Mouse (Mus musculus): ENCODE results near the gene Hist1h2ae.
"Not testable (repeated sequence)": the region's sequence is repeated elsewhere in the genome, so short reads cannot be mapped to it uniquely, and the experiment has no call there.

Hist1h2ae gene

GRCm38 (mm10) chr13:23562699-23563462 is 8.1 kb downstream of the Hist1h2ae start:
- no peak for DNase-seq (ENCODE audit: low read depth, low spot score)

- DNase-seq (ENCODE audit: low read depth, low spot score), result not testable (repeated sequence)
Observed at GRCm38 (mm10) chr13:23561883-23562659, 8.9 kb downstream of the Hist1h2ae start, which contains the start of gene Hist1h3e. Gene Hist1h3e (minus strand): TSS chr13:23562369.

- not testable (repeated sequence) for DNase-seq (ENCODE audit: low read depth, low spot score)
Observed at GRCm38 (mm10) chr13:23561531-23561882, 9.5 kb downstream of the Hist1h2ae start.

- not testable (repeated sequence) for DNase-seq (ENCODE audit: low read depth, low spot score)
Observed at GRCm38 (mm10) chr13:23560699-23561098, 10.3 kb downstream of the Hist1h2ae start.

- no peak for DNase-seq (ENCODE audit: low read depth, low spot score)
Observed at GRCm38 (mm10) chr13:23556906-23557305, 14.1 kb downstream of the Hist1h2ae start.

GRCm38 (mm10) chr13:23555839-23556416 is 15.1 kb downstream of the Hist1h2ae start:
- no peak for DNase-seq (ENCODE audit: low read depth, low spot score)

- DNase-seq (ENCODE audit: low read depth, low spot score), result no peak
Observed at GRCm38 (mm10) chr13:23554925-23555838, 15.8 kb downstream of the Hist1h2ae start.

- DNase-seq (ENCODE audit: low read depth, low spot score), result no peak
Observed at GRCm38 (mm10) chr13:23554393-23554792, 16.6 kb downstream of the Hist1h2ae start.

GRCm38 (mm10) chr13:23552962-23553361 is 18.1 kb downstream of the Hist1h2ae start, which contains the start of gene Hist1h1d:
Gene Hist1h1d (plus strand): TSS chr13:23553262.
- DNase-seq (ENCODE audit: low read depth, low spot score), result no peak

GRCm38 (mm10) chr13:23551931-23552914 is 18.8 kb downstream of the Hist1h2ae start:
- no peak for DNase-seq (ENCODE audit: low read depth, low spot score)

GRCm38 (mm10) chr13:23551146-23551834 is 19.7 kb downstream of the Hist1h2ae start, which contains the start of gene Hist1h4f:
Gene Hist1h4f (minus strand): TSS chr13:23551648.
- DNase-seq (ENCODE audit: low read depth, low spot score), result not testable (repeated sequence)

GRCm38 (mm10) chr13:23550761-23551145 is 20.3 kb downstream of the Hist1h2ae start:
- no peak for DNase-seq (ENCODE audit: low read depth, low spot score)

- DNase-seq (ENCODE audit: low read depth, low spot score), result no peak
Observed at GRCm38 (mm10) chr13:23546694-23547093, 24.3 kb downstream of the Hist1h2ae start.

GRCm38 (mm10) chr13:23544787-23545120 is 26.3 kb downstream of the Hist1h2ae start:
- DNase-seq (ENCODE audit: low read depth, low spot score), result not testable (repeated sequence)

- DNase-seq (ENCODE audit: low read depth, low spot score), result no peak
Observed at GRCm38 (mm10) chr13:23543965-23544786, 26.8 kb downstream of the Hist1h2ae start, which contains the start of gene Hist1h3f. Gene Hist1h3f (plus strand): TSS chr13:23544052.

GRCm38 (mm10) chr13:23542999-23543607 is 27.9 kb downstream of the Hist1h2ae start, which contains the start of gene Hist1h2bh:
Gene Hist1h2bh (minus strand): TSS chr13:23543392.
- not testable (repeated sequence) for DNase-seq (ENCODE audit: low read depth, low spot score)

GRCm38 (mm10) chr13:23542225-23542980 is 28.6 kb downstream of the Hist1h2ae start:
- not testable (repeated sequence) for DNase-seq (ENCODE audit: low read depth, low spot score)
